Mouse (Mus musculus): ENCODE measurements at regions not wholly inside any gene's neighbourhood (a gene's known extent, or its start where the extent isn't known, plus 50 kb on each side); places are given as distances from the start of the nearest gene placed in this dataset.

- H3K36me3 ChIP-seq (ENCODE audit: insufficient read depth, low read length): no peaks in the 10 kb centered on the region
- no peaks in the 10 kb centered on the region for H3K4me1 ChIP-seq (replicated peaks; ENCODE audit: low read depth, low read length)
- no peaks in the 10 kb centered on the region for H3K9me3 ChIP-seq (ENCODE audit: low read length)
- H3K4me3 ChIP-seq (replicated peaks; ENCODE audit: low read length): no peak overlapping the region
- TF ChIP-seq NANOG (IDR thresholded peaks at IDR 0.05; ENCODE audit: borderline replicate concordance, low read length): no peak
- TF ChIP-seq CTCF (conservative IDR thresholded peaks at IDR 0.05; ENCODE audit: low read length): no peak
- H3K27me3 ChIP-seq (ENCODE audit: insufficient read depth, low read length): no peaks in the 10 kb centered on the region
Measured at GRCm38 (mm10) chr12:26191268-26191981, 223.6 kb downstream of the Rnf144a start.

GRCm38 (mm10) chr12:26188996-26189395 lies 226.1 kb downstream of the Rnf144a start:
- H3K36me3 ChIP-seq (ENCODE audit: insufficient read depth, low read length): no peaks in the 10 kb centered on the region
- H3K4me3 ChIP-seq (replicated peaks; ENCODE audit: low read length): no peak overlapping the region
- H3K4me1 ChIP-seq (replicated peaks; ENCODE audit: low read depth, low read length): no peaks in the 10 kb centered on the region
- H3K27me3 ChIP-seq (ENCODE audit: insufficient read depth, low read length): no peaks in the 10 kb centered on the region
- H3K9me3 ChIP-seq (ENCODE audit: low read length): no peaks in the 10 kb centered on the region
- TF ChIP-seq POU5F1 (IDR thresholded peaks at IDR 0.05; ENCODE audit: borderline replicate concordance, low read length) (no peak), NANOG (IDR thresholded peaks at IDR 0.05; ENCODE audit: borderline replicate concordance, low read length) (no peak), CTCF (conservative IDR thresholded peaks at IDR 0.05; ENCODE audit: low read length) (no peak)

- no peaks in the 10 kb centered on the region for H3K9me3 ChIP-seq (ENCODE audit: low read length)
- TF ChIP-seq CTCF (conservative IDR thresholded peaks at IDR 0.05; ENCODE audit: low read length) (no peak), POU5F1 (IDR thresholded peaks at IDR 0.05; ENCODE audit: borderline replicate concordance, low read length) (no peak), NANOG (IDR thresholded peaks at IDR 0.05; ENCODE audit: borderline replicate concordance, low read length) (no peak)
- no peaks in the 10 kb centered on the region for H3K27me3 ChIP-seq (ENCODE audit: insufficient read depth, low read length)
- no peaks in the 10 kb centered on the region for H3K36me3 ChIP-seq (ENCODE audit: insufficient read depth, low read length)
- no peaks in the 10 kb centered on the region for H3K4me1 ChIP-seq (replicated peaks; ENCODE audit: low read depth, low read length)
- H3K4me3 ChIP-seq (replicated peaks; ENCODE audit: low read length): no peak overlapping the region
Measured at GRCm38 (mm10) chr12:26187091-26187862, 227.8 kb downstream of the Rnf144a start.

- TF ChIP-seq CTCF (conservative IDR thresholded peaks at IDR 0.05; ENCODE audit: low read length) (no peak), POU5F1 (IDR thresholded peaks at IDR 0.05; ENCODE audit: borderline replicate concordance, low read length) (no peak), NANOG (IDR thresholded peaks at IDR 0.05; ENCODE audit: borderline replicate concordance, low read length) (no peak)
- Histone ChIP-seq H3K4me1 (replicated peaks; ENCODE audit: low read depth, low read length) (no peaks in the 10 kb centered on the region), H3K27me3 (ENCODE audit: insufficient read depth, low read length) (no peaks in the 10 kb centered on the region), H3K36me3 (ENCODE audit: insufficient read depth, low read length) (no peaks in the 10 kb centered on the region), H3K9me3 (ENCODE audit: low read length) (no peaks in the 10 kb centered on the region), H3K4me3 (replicated peaks; ENCODE audit: low read length) (no peak overlapping the region)
Measured at GRCm38 (mm10) chr12:26184701-26185460, 230.2 kb downstream of the Rnf144a start.

- Histone ChIP-seq H3K4me3 (replicated peaks; ENCODE audit: low read length) (no peak overlapping the region), H3K4me1 (replicated peaks; ENCODE audit: low read depth, low read length) (no peaks in the 10 kb centered on the region), H3K9me3 (ENCODE audit: low read length) (no peaks in the 10 kb centered on the region), H3K27me3 (ENCODE audit: insufficient read depth, low read length) (no peaks in the 10 kb centered on the region), H3K36me3 (ENCODE audit: insufficient read depth, low read length) (no peaks in the 10 kb centered on the region)
- TF ChIP-seq CTCF (conservative IDR thresholded peaks at IDR 0.05; ENCODE audit: low read length) (no peak), POU5F1 (IDR thresholded peaks at IDR 0.05; ENCODE audit: borderline replicate concordance, low read length) (no peak), NANOG (IDR thresholded peaks at IDR 0.05; ENCODE audit: borderline replicate concordance, low read length) (no peak)
Measured at GRCm38 (mm10) chr12:26183021-26183420, 232.0 kb downstream of the Rnf144a start.

GRCm38 (mm10) chr12:26180846-26181245 lies 234.2 kb downstream of the Rnf144a start:
- Histone ChIP-seq H3K36me3 (ENCODE audit: insufficient read depth, low read length) (no peaks in the 10 kb centered on the region), H3K9me3 (ENCODE audit: low read length) (no peaks in the 10 kb centered on the region), H3K4me1 (replicated peaks; ENCODE audit: low read depth, low read length) (no peaks in the 10 kb centered on the region), H3K4me3 (replicated peaks; ENCODE audit: low read length) (no peak overlapping the region), H3K27me3 (ENCODE audit: insufficient read depth, low read length) (no peaks in the 10 kb centered on the region)
- TF ChIP-seq POU5F1 (IDR thresholded peaks at IDR 0.05; ENCODE audit: borderline replicate concordance, low read length) (no peak), CTCF (conservative IDR thresholded peaks at IDR 0.05; ENCODE audit: low read length) (no peak), NANOG (IDR thresholded peaks at IDR 0.05; ENCODE audit: borderline replicate concordance, low read length) (no peak)

GRCm38 (mm10) chr12:26176231-26176662 lies 238.8 kb downstream of the Rnf144a start:
- TF ChIP-seq NANOG (IDR thresholded peaks at IDR 0.05; ENCODE audit: borderline replicate concordance, low read length): no peak
- no peak for TF ChIP-seq POU5F1 (IDR thresholded peaks at IDR 0.05; ENCODE audit: borderline replicate concordance, low read length)
- Histone ChIP-seq H3K36me3 (ENCODE audit: insufficient read depth, low read length) (no peaks in the 10 kb centered on the region), H3K4me3 (replicated peaks; ENCODE audit: low read length) (no peak overlapping the region), H3K27me3 (ENCODE audit: insufficient read depth, low read length) (no peaks in the 10 kb centered on the region), H3K9me3 (ENCODE audit: low read length) (no peaks in the 10 kb centered on the region), H3K4me1 (replicated peaks; ENCODE audit: low read depth, low read length) (no peaks in the 10 kb centered on the region)

- H3K9me3 ChIP-seq (ENCODE audit: low read length): no peaks in the 10 kb centered on the region
- H3K4me1 ChIP-seq (replicated peaks; ENCODE audit: low read depth, low read length): no peaks in the 10 kb centered on the region
- TF ChIP-seq POU5F1 (IDR thresholded peaks at IDR 0.05; ENCODE audit: borderline replicate concordance, low read length) (no peak), CTCF (conservative IDR thresholded peaks at IDR 0.05; ENCODE audit: low read length) (no peak), NANOG (IDR thresholded peaks at IDR 0.05; ENCODE audit: borderline replicate concordance, low read length) (no peak)
Measured at GRCm38 (mm10) chr12:26163416-26163815, 251.6 kb downstream of the Rnf144a start.

More at GRCm38 (mm10) chr12:26163416-26163815, 251.6 kb downstream of the Rnf144a start:
- Histone ChIP-seq H3K4me3 (replicated peaks; ENCODE audit: low read length) (no peak overlapping the region), H3K36me3 (ENCODE audit: insufficient read depth, low read length) (no peaks in the 10 kb centered on the region), H3K27me3 (ENCODE audit: insufficient read depth, low read length) (no peaks in the 10 kb centered on the region)
